Mouse (Mus musculus): ENCODE measurements at regions not wholly inside any gene's neighbourhood (a gene's known extent, or its start where the extent isn't known, plus 50 kb on each side); places are given as distances from the start of the nearest gene placed in this dataset.

- Histone ChIP-seq H3K4me3 (replicated peaks in 1 of 3; ENCODE audit: low read depth in 2 of 3, low read length in 2 of 3, poor library complexity in 1 of 3) (no peak overlapping the region), H3K4me1 (ENCODE audit: control insufficient read depth in 1 of 2, insufficient read depth in 2 of 2) (peaks cover 5 to 17% of the 10 kb centered on the region in 2 experiments), H3K4me2 (ENCODE audit: insufficient read depth, low read depth, poor library complexity, severe bottlenecking) (peak overlapping the region; percentile 4; the same call in 1 of the 2 replicates), H3K79me2 (replicated peaks; ENCODE audit: control insufficient read depth, extremely low read depth, insufficient read depth, poor library complexity, severe bottlenecking) (no peaks in the 10 kb centered on the region), H3K27me3 (replicated peaks) (no peaks in the 10 kb centered on the region), H3K9me3 (replicated peaks; ENCODE audit: low read length) (no peaks in the 10 kb centered on the region), H3K36me3 (replicated peaks in 1 of 2; ENCODE audit: control insufficient read depth in 1 of 2, insufficient read depth in 1 of 2, low read length in 1 of 2) (no peaks in the 10 kb centered on the region), H3K27ac (ENCODE audit: insufficient read depth, low read depth) (no peak overlapping the region), H3K9ac (ENCODE audit: insufficient read depth, low read depth) (no peak overlapping the region)
- no peak for DNase-seq (ENCODE audit: extremely low read depth)
- in situ Hi-C loops (cut with MboI; ENCODE audit: low pct_ligation_motif_present, low pct_unique_long_range_greater_than_20kb, low sequenced_read_pairs) (no loop called here), dilution Hi-C loops (cut with MboI; ENCODE audit: extremely low pct_ligation_motif_present, extremely low pct_unique_long_range_greater_than_20kb, low sequenced_read_pairs) (no loop called here)
- TF ChIP-seq IRF4 (IDR thresholded peaks at IDR 0.05; ENCODE audit: low read depth, low read length) = no peak
- TF ChIP-seq TCF12 (IDR thresholded peaks at IDR 0.05; ENCODE audit: low read depth, low read length) = no peak
- no peak for TF ChIP-seq CTCF (conservative IDR thresholded peaks at IDR 0.05 in 1 of 2, IDR thresholded peaks at IDR 0.05 in 1 of 2; ENCODE audit: low read depth in 2 of 2, low read length in 2 of 2)
- TF ChIP-seq ZMIZ1 (IDR thresholded peaks at IDR 0.05; ENCODE audit: low read depth, low read length) = no peak
- TF ChIP-seq MAX (IDR thresholded peaks at IDR 0.05; ENCODE audit: low read length) = no peak
- TF ChIP-seq SMC3 (IDR thresholded peaks at IDR 0.05; ENCODE audit: low read depth, low read length) = no peak
- TF ChIP-seq TBP (conservative IDR thresholded peaks at IDR 0.05; ENCODE audit: low read depth, low read length) = no peak
- TF ChIP-seq KAT2A (IDR thresholded peaks at IDR 0.05; ENCODE audit: insufficient replicate concordance, low read length) = no peak
- no peak for TF ChIP-seq JUND (conservative IDR thresholded peaks at IDR 0.05; ENCODE audit: low read depth, low read length)
- TF ChIP-seq ZNF384 (IDR thresholded peaks at IDR 0.05; ENCODE audit: low read depth, low read length) = no peak
- no peak for TF ChIP-seq NELFE (IDR thresholded peaks at IDR 0.05; ENCODE audit: low read depth, low read length)
- no peak for TF ChIP-seq ETS1 (conservative IDR thresholded peaks at IDR 0.05; ENCODE audit: low read depth, low read length)
- TF ChIP-seq ELF1 (IDR thresholded peaks at IDR 0.05; ENCODE audit: low read depth, low read length) = no peak
- no peak for TF ChIP-seq UBTF (IDR thresholded peaks at IDR 0.05; ENCODE audit: low read depth, low read length)
- TF ChIP-seq MYC (IDR thresholded peaks at IDR 0.05; ENCODE audit: low read depth, low read length) = no peak
- TF ChIP-seq EP300 (IDR thresholded peaks at IDR 0.05; ENCODE audit: low read length) = no peak
- TF ChIP-seq RAD21 (IDR thresholded peaks at IDR 0.05; ENCODE audit: low read depth, low read length) = no peak
- no peak for TF ChIP-seq CHD2 (IDR thresholded peaks at IDR 0.05; ENCODE audit: low read length)
- no peak for TF ChIP-seq NRF1 (IDR thresholded peaks at IDR 0.05; ENCODE audit: low read depth, low read length)
Measured at GRCm38 (mm10) chr3:149219381-149220303, 229.3 kb upstream of the Adgrl2 start.
